Mouse (Mus musculus): Measurements from ENCODE around the gene Sdccag8.
"Not testable (repeated sequence)": the region's sequence is repeated elsewhere in the genome, so short reads cannot be mapped to it uniquely, and the experiment has no call there.

Gene Sdccag8

DNA sequence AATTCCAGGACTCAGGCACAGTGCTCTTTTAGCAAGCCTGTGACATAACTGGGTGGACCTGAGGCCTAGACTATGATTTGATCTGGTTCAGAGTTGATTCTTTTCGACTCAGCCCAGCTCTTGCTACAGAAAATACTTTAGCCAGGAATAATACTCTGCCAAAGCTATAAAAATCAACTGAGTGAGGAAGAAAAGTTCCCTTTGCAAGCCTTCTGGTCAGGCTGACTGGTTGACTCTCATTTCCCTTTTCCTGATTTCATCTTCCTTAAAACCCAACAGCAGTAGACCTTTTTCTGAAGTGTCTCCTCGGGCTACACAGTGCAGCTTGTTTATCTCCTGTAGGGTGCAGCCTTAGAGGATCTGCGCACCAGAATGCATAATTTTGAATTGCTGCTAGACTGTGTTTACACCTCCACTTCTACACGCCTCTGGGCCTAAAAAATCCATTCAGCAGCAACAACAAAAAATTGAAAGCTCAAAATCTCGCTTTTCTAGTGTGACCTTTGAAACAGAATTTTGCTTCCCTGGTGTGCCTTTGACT, 13.6 kb downstream of the Sdccag8 start:
- no peak for DNase-seq (ENCODE audit: low spot score in 2 of 2)

DNA sequence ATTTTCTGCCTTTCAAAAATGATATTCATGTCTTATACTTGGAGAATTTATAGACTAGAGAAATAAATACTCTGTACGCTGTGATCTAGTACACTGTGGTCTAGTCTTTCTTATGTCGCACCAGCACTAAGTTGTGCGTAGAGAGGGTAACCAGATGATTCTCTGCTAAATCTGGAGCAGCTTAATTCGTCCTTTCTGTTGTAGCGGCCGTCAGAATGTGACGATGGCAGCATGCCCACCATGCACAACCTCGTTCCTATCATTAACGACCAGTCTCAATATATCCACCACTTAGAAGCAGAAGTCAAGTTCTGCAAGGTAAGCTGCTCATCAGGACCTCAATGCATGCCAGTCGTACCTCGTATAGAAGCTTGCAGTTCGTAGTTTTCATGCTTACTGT, 14.2 kb downstream of the Sdccag8 start:
- no peak for DNase-seq (ENCODE audit: low spot score in 2 of 2)

DNA sequence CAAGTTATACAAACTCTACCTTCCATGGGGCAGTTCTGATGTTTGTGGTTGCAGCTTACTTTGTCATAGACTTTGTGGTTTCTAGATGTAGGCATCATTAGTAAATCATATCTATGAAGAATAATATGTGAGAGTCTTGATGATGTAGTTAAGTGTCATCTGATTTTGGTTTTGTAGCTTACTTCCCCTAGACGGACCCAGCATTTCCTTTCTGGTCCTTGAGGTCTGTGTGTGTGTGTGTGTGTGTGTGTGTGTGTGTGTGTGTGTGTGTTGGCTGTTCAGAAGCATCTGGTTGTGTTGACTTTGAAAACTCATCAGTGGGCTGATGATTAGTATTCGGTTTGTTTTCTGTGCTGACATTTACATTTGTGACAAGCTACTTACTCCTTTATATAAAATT, 17.6 kb downstream of the Sdccag8 start:
- DNase-seq (ENCODE audit: low spot score in 2 of 2) = no peak

DNA sequence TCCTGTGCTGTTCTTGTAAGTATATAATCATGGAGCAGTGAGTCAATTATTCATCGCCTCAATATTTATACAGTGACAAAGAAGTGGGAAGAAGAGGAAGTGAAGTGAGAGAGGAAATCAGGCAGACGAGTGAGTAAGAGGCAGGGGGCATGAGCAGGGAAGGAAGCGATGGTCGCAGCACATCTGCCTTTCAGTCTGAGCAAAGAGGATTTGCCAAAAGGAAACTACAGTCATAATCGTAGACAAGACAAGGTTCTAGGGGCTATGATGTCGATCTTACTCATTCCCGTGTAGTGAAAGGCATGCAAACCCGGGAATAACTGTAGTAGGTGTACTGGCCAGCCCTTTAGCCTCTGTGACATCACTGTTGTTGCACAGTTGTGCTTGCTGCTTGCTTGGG, 18.1 kb downstream of the Sdccag8 start:
- no peak for DNase-seq (ENCODE audit: low spot score in 2 of 2)

DNA sequence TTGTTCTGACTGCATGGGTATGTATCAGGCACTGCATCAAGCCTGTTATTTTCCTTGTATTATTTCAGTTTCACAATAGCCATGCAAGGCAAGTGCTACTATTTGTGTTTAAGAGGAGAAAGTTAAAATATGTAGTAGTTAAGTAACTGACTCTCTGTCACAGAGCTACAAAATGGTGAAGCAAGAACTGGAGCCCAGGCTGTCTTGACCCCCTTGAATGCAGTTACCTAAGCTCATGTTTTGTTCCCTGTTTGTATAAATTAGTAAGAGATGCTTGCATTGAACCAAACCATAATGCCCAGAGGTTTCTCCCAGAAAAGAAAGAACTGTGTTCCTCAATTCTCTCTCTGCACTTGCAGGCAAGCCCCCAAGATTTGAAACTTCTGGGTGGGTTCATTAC, 18.8 kb downstream of the Sdccag8 start:
- no peak for DNase-seq (ENCODE audit: low spot score in 2 of 2)

DNA sequence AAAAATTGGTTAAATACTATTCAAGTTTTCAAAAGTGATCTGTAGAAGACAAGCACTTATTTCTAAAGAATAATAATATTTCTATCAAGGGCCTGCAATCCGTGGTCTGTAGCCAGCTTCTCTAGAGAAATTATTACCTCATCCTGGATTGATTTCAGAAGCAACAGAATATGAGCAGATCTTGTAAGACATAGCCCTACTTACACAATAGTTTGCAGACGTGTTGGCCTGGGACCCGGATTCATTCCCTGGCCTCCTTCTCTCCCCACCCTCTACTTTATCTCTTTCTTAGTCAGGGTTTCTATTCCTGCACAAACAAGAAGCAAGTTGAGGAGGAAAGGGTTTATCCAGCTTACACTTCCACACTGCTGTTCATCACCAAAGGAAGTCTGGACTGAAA, 19.5 kb downstream of the Sdccag8 start:
- no peak for DNase-seq (ENCODE audit: low spot score in 2 of 2)

DNA sequence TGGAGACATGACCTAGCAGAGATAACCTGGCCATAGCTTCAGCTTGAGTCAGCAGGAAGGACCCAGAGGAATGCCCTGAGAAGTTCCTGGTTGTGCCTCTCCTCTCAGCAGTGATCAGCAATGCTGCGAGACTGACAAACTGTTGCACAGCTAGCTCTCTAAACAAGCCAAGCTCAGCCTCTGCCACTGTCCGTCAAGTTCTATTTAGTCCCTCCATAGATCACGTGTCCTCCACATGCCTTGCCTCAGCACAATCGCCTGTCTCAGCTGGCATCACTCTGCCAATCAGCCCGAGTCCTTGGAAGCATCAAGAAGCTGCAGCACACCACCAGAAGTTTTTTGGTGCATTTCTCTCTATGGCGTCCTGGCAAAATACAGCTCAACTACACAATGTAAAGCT, 20.4 kb downstream of the Sdccag8 start:
- DNase-seq (ENCODE audit: low spot score in 2 of 2) = no peak

DNA sequence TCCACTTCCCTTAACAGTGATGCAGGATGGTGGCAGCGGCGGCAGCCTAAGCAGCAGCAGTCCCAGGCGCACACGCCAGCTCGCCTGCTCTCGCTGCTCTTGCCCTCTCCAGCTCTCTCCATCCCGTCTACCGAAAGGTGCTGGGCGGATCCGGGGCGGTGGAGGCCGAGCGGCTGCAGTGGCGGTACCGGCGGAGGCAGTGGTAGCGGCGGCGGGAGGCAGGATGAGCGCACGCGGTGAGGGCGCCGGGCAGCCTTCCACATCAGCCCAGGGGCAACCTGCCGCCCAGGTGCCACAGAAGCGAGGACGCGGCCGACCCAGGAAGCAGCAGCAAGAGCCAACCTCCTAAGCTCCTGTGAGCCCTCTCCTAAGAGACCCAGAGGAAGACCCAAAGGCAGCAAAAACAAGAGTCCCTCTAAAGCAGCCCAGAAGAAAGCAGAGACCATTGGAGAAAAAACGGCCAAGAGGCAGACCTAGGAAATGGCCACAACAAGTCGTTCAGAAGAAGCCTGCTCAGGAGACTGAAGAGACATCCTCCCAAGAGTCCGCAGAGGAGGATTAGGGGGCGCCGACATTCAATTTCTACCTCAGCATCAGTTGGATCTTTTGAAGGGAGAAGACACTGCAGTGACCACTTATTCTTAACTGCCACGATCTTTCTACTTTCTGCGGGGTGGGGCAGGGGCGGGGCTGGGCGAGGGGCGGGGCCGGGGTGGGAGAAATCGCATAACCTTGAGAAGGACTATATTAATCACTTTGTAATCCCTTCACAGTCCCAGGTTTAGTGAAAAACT, 21.2 kb downstream of the Sdccag8 start:
- DNase-seq (ENCODE audit: low spot score in 2 of 2) = no peak

DNA sequence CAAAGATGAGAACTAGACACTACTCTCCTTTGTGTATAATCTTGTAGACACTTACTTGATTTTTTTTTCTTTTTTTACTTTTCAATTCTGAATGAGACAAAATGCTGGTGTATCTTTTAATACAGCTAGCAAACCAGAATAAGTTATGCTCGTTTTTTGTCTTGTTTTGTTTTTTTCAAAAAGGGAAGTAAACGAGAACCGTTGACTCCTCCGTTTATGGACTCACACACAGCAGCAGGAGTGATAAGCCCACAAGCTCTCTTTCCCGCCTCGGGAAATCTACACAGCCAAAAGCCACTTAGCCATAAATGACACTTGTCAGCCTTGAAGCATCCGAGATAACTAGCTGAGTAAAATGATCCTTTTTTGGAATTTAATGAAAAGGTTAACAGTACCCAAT, 22.1 kb downstream of the Sdccag8 start:
- not testable (repeated sequence) for DNase-seq (ENCODE audit: low spot score in 2 of 2)

DNA sequence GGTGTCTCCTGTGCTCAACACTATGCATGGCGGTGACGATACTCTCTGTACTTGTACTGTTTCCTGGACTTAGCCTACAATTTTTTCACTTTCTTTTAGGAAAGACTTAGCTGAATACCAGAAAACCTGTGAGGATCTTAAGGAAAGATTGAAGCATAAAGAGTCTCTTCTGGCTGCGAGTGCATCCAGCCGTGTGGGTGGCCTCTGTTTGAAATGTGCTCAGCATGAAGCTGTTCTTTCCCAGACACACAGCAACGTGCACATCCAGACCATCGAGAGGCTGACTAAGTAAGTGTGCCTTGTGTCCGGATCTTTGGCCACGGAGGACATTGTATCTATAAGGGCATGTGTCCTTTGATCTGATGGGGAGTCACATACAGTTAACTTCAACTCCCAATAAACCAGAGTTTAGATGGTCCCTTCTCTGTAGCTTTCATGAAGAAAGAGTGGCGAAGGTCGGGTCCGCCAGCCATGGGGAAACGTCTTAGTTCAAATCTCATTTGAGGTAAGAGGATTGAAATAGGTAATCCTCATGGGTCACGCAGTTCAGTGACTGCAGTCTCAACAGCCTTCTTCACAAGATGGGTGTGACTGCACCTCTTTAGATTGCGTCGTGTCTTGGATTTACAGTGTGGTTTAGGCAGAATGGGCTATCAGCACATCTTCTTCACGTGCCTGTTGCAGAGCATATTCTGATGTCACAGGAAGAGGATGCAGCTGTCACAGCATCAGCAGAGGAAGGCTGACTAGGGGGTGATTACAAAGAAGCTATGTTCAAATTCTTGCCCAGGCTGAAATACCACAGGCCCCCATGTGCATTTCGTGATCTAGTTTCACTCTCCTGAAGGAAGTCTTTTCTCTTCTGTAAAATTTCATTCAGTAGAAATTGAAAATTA, 30.9 kb downstream of the Sdccag8 start:
- DNase-seq (ENCODE audit: low spot score in 2 of 2) = no peak

DNA sequence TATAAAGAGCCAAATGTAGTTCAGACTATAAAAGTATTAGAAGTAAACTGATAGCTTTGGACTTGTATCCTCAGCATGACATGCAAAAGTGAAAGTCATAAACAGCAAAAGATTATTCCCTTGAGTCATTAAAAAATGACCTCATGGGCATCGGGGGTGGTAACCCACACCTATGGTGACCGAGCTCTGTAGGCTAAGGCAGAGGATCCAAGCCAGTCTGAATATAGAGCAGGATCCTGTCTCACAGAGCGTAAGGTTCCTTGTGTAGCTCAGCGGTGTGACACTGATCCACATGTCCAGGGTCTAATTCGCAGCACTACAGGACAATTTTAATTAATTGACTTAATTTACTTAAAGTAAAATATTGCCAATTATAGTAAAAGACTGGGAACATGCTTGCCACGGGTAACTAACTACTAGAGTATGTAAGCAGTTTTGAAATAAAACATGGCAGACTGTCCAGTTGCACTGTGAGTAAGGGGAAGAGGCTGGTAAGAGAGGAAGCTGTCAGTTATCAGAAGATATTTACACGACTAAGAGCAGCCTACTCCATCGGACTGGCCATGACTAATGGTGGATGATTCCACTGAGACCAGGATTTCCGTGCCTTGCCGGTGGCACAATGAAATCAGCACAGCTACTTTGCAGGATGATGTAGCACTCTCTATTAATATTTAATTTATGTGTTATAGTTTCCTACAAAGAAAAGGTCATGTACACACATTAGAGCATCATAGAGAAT, 32.8 kb downstream of the Sdccag8 start:
- no peak for DNase-seq (ENCODE audit: low spot score in 2 of 2)

DNA sequence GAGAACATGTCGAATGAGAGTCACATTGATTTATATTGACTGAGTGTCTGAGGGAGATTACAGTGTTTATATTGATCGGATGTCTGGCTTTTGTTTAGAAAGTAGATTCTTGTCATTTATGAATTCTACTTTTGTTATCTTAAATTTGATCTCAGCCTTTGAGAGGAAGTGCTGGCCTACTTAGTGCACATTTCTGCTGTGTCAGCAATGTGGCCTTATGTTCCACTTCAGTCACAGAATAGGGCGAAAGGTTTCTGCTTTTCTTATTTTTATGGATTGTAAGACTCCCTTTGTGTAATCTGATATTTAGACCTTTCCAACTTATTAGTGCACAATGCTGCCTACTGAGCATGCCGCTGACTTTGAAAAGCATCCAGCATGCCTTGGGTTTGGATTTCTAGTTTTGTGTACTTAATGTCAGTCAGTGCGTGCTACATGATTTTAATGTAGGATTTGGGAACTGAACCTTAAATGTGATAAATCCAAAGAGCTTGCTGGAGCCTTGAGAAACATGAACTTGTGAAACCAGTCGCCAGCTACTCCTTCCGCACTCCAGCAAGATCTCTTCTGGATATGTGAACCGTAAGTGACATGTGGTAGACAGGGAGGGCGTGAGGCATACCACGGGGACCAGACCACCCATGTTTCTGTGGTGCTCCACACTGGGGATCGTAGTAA, 34.3 kb downstream of the Sdccag8 start:
- no peak for DNase-seq (ENCODE audit: low spot score in 2 of 2)

DNA sequence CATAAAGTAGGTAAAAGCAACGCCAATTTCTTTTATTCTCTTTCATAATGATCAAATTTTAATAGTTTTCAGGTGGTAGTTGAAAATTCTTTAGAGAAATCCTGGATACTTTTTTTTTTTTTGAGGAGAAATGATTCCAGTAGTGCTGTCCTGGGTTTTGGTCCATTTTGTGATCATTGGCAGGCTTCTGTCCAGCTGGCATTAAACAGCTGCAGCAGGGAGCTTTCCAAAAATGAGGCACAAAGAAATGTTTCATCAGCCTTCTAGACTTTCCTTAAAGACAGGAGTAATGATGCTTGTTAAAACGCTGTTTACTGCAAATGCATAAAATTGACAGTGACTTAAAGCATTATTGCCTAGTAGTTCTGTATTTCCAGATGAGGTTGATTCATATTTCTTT, 34.9 kb downstream of the Sdccag8 start:
- DNase-seq (ENCODE audit: low spot score in 2 of 2) = no peak

DNA sequence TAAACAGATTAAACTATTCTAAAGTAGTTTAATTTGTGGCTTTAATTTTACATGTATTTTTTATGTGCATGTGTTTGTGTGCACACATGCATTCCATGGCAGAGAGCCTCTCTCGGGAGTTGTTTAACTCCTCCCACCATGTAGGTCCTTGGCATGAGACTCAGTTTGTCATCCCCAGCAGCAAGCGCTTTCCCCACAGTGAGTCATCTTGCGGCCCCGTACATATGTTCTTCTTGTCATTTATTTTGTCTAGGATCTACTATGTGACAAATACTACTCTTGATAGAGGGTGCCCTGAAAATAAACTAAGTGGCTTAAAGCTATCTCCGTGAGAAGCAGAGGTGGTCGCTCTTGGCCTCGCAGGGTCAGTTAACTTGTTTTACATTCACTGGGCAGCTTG, 36.9 kb downstream of the Sdccag8 start:
- DNase-seq (ENCODE audit: low spot score in 2 of 2) = no peak

DNA sequence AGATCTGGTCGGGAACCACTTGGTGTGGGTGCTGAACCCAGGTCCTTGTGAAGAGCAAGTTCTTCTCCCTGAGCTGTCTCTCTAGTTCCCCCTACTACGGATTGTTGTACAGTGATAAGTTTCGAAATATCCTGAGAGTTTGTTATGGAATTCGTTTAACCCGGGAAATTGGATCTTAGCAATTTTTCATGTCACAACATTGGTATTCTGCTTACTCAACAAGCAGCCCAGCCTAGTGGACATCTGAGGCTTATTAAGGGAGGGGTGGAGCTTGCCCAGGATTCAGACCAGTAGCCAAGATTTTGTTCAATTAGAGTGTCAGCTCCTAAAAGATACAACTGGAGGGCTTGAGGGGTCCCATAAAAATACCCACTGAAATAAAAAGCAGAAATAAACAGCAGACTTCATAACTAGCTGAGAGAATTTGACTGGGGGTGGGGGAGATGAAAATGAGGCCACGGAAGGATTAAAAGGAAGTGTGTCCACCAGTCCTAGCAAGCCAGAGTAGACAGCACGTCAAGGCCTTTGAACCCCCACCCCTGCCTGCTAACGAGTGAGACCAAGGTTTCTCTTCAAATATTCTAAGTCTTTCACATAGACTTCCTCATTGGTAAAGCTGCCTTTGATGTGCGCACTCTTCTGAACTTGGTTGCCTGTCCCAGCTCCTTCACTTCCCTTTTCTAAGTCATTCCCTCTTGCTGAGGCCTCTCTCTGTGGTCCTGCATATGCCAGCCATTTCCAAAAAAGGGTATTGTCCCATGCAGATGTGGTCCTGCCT, 38.5 kb downstream of the Sdccag8 start:
- DNase-seq (ENCODE audit: low spot score in 2 of 2) = no peak

DNA sequence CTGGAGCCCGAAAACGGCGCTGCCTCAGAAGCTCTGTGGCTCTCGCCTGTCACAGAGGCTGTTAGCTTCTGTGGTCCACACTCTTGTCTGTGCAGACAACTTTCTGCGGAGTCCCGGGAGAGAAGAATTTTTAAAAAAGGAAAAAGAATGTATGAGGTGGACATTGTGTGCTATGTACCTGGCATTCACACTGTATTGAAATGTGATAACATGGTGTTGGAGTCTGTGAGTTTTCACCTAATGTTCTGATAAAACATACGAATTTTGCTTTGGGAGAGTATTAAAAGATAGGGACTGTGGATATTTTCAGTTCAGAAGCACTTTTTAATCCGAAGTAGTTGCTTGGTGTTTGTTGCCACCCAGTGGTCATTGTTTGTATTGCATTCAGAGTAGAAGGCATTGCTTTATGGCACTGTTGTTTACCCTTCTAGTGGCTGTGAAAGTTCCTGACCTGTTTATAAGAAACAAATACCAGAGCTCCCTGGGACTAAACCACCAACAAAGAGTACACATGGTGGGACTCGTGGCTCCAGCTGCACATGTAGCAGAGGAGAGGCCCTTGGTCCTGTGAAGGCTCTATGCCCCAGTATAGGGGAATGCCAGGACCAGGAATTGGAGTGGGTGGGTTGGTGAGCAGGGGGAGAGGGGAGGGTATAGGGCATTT, 47.7 kb downstream of the Sdccag8 start:
- DNase-seq (ENCODE audit: low spot score in 2 of 2) = peak in 1 of 2 experiments; percentile 76

DNA sequence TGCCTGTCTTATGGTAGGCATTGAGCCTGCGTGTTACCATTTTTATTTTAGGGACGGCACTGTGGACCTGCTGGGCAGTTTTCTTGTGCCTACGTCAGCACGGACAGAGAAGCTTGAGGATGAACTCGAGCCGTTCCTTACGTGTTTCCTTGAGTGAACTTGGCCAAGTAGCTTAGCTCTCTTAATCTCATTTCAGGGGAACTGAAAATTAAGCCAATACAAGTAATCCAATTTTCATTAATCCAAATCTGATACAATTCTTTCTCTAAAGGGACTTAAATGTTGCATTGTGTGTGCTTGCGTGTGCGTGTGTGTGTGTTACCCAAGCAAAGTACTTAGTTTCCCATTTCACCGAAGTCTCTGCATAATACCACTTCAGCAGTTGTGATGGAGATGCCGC, 56.0 kb downstream of the Sdccag8 start:
- DNase-seq (ENCODE audit: low spot score in 2 of 2) = no peak

DNA sequence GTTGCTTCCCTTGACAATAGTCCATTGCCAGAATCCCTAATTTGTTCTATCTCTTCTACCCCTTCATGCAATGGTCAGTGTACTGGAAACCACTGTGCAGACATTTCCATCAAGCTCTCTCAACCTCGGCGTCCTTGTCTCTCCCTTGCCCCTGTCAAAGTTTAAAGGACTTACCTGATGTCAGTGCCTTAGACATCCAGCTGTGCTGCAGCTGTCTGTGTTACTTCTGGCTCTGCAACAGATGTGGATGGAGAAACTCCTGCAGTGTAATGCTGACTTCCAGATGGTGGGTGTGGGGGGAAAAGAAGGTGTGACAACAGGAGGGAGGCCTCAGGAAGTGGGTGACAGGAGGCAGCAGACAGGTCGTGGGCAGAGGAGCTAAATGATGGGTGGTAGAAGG, 57.5 kb downstream of the Sdccag8 start:
- no peak for DNase-seq (ENCODE audit: low spot score in 2 of 2)

DNA sequence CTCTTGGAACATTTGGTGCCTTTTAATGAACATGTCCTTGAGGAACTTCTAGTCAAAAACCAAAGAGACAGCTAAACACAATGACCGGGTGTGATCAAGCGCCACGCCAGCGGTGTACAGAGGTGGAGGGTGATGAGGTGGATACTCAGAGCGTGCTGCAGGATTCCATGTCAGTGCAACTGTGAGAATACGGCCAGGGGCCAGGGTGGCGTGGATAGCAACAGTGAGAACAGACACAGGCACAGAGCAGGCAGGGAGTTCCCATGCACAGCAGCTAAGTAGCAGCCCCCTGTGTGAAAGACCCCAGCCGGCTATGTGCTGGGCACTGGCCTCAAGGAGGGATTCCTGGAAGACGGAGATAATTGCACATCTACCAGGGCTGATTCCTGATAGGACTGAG, 59.0 kb downstream of the Sdccag8 start:
- no peak for DNase-seq (ENCODE audit: low spot score in 2 of 2)

DNA sequence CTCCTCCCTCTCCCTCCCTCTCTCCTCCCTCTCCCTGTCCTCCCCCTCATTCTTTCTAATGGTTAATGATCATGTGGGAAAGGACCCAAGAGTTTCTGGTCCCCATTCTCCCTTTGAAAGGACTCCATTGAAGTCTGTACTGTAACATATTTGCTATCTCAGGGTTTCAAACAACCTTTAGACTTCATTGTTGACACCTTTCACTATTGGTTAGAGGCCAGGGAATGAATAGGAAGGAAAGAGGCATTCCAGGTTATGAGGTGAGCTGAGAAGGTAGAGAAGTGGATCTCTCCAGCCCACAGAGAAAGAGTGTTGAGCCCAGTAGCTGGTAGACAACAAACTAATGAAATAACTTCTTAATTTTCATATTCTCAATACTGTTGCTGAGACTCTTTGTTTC, 59.7 kb downstream of the Sdccag8 start:
- DNase-seq (ENCODE audit: low spot score in 2 of 2) = no peak
